Mouse (Mus musculus): ENCODE data around the gene Qpctl. TPM values are rescaled to one million over a fixed set of nuclear protein-coding genes. Genes with fewer than 3 reads are reported as not detected.

Qpctl gene
- polyA plus RNA-seq, 1 experiment from 2014 or later, result 14.4 TPM

DNA sequence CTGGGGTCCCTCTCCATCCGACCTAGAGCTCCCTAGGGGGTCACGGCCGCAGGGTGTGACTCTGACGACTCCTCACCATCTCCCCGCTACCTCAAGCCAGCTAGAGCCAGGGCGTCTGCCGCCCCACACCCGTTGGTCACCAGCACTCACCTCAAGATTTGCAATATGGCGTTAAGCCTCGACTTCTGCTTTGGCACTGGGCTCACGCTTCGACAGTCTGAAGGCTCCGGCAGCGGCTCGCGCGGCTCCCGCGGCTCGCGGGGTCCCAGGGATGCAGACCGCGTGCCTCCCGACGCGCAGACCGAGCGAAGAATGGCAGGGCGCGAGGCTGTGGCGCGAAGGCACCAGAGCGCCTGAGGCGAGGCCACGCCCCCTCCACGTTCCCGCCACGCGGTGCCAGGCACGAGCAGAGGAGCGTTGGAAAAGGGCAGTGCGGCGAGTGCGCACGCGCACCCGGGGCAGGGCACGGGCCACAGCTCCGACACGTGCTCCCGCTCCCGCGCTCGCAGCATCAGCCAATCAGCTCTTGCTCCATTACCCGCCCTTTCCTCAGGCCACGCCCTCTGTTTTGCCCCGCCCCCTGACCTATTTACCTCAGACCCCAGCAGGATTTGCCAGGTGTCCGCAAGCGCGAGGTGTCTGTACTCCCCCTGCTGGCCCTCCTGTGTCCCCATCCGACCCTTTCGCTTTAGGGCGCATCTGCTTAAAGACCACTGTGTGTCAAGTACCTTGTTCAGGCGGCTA is 30.9 kb downstream of the Qpctl start, which contains the start of gene Gm4969:
Gene Gm4969 (minus strand): TSS at position 341 of the 744 bp plus-strand sequence.
- H3K36me3 ChIP-seq, result peaks cover 7% of the 10 kb centered on the region; the same call in 1 of the 2 replicates
- 26% methylated on average over 59 of the region's 64 CpGs for WGBS
- H3K4me1 ChIP-seq, result peaks cover 25% of the 10 kb centered on the region
- no peak within 1 kb of the TSS for H3K9ac ChIP-seq
- peak within 1 kb of the TSS; percentile 65 for H3K4me2 ChIP-seq
- H3K9me3 ChIP-seq (replicated peaks), result no peaks in the 10 kb centered on the region
- no peak within 1 kb of the TSS for H3K27ac ChIP-seq
- peak within 1 kb of the TSS; percentile 33 for H3K4me3 ChIP-seq (replicated peaks)
- peak; percentile 26 for ATAC-seq (replicated peaks; ENCODE audit: low FRiP score)
- no peaks in the 10 kb centered on the region for H3K27me3 ChIP-seq

DNA sequence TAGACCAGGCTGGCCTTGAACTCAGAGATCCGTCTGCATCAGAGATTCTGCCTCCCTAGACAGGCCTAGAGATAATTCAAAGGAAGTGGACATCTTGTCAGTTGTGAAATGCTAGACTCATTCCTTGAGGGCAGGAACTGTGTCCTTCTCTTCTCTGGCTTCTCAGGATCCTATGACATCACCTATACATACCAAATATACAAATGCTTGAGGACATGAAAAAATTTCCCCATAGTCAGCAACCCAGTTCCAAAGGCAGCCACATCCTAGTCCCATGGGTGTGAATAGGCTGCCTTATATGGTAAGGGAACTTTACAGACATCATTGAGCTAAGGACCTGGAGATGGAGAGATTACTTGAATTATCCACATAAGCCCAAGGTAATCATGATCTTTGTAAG is 39.5 kb downstream of the Qpctl start:
- Histone ChIP-seq H3K27ac (no peak overlapping the region), H3K4me2 (no peak overlapping the region), H3K27me3 (no peaks in the 10 kb centered on the region), H3K9me3 (replicated peaks) (no peaks in the 10 kb centered on the region), H3K4me3 (replicated peaks) (no peak overlapping the region), H3K9ac (no peak overlapping the region), H3K36me3 (no peaks in the 10 kb centered on the region), H3K4me1 (no peaks in the 10 kb centered on the region)
- WGBS, result 79% methylated on average over 1 of the region's 1 CpGs
- ATAC-seq (replicated peaks; ENCODE audit: low FRiP score), result no peak

DNA sequence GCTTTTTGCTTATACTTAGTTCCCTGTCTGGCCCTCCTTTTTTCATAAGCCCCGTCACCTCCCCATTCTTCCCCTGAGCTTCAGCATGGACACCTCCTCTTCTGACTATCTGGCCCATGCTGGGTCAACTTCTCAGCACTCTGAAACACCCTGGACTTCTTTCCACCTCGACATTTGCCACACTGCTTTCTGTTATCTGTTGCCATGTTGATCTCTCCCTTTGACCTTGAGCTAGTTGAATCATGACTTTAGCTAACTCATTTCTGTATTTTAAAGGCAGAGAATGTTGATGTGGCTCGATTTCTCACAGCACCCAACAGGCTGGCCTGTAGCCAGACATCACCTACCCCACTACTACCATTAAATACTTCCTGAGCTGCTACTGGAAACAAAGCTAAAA is 41.7 kb downstream of the Qpctl start:
- no peak overlapping the region for H3K9ac ChIP-seq
- no peak overlapping the region for H3K27ac ChIP-seq
- H3K4me2 ChIP-seq, result no peak overlapping the region
- ATAC-seq (replicated peaks; ENCODE audit: low FRiP score), result no peak
- H3K36me3 ChIP-seq, result 0 out of 2 replicates have a peak, but pooled peaks cover 7% of the 10 kb centered on the region
- no peaks in the 10 kb centered on the region for H3K9me3 ChIP-seq (replicated peaks)
- no peak overlapping the region for H3K4me3 ChIP-seq (replicated peaks)
- H3K27me3 ChIP-seq, result no peaks in the 10 kb centered on the region
- H3K4me1 ChIP-seq, result no peaks in the 10 kb centered on the region
- 54% methylated on average over 3 of the region's 3 CpGs for WGBS

DNA sequence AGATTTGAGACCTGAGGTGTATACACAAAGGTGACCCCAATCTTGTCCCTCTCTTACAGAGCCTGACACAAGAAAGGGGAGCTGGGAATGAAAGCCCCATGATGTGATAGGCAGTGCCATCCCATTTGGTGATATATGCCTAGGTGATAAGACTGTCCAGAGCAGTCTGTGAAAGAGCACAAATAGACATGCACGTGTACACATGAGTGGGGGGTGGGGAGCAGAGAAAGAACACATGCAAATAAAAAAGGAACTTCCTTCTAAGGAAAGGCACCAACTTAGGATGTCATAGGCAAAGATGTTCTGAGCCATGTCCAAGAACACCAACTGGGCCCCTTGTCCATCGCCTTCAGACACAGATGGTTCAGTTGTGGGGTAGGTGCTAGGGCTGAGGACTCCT is 44.6 kb downstream of the Qpctl start:
- Histone ChIP-seq H3K4me3 (replicated peaks) (no peak overlapping the region), H3K4me2 (no peak overlapping the region), H3K4me1 (no peaks in the 10 kb centered on the region), H3K36me3 (0 out of 2 replicates have a peak, but pooled peaks cover 7% of the 10 kb centered on the region), H3K9me3 (replicated peaks) (no peaks in the 10 kb centered on the region), H3K9ac (no peak overlapping the region), H3K27me3 (no peaks in the 10 kb centered on the region), H3K27ac (no peak overlapping the region)
- WGBS, result 79% methylated on average over 2 of the region's 2 CpGs
- no peak for ATAC-seq (replicated peaks; ENCODE audit: low FRiP score)

DNA sequence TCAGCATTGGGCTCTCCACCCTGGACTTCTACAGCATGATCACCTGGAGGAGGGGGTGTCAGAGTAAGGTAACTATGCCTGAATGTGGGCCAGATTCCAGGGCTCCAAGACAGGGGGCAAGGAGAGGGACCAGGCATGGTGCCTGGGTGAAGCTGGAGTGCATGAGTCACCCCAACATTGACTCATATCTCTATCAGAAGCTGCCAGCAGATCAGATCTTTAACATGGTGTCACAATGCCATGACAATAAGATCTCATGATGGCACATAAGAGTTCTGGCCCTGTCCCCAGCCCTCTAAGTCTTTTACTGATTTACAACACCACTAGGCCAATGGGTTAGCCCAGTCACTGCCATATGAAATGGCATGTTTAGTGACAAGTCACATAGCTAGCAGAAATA is 45.4 kb downstream of the Qpctl start:
- Histone ChIP-seq H3K36me3 (0 out of 2 replicates have a peak, but pooled peaks cover 11% of the 10 kb centered on the region), H3K4me1 (no peaks in the 10 kb centered on the region), H3K4me2 (no peak overlapping the region), H3K4me3 (replicated peaks) (no peak overlapping the region), H3K27me3 (no peaks in the 10 kb centered on the region), H3K27ac (no peak overlapping the region), H3K9me3 (replicated peaks) (no peaks in the 10 kb centered on the region), H3K9ac (no peak overlapping the region)
- no peak for ATAC-seq (replicated peaks; ENCODE audit: low FRiP score)

DNA sequence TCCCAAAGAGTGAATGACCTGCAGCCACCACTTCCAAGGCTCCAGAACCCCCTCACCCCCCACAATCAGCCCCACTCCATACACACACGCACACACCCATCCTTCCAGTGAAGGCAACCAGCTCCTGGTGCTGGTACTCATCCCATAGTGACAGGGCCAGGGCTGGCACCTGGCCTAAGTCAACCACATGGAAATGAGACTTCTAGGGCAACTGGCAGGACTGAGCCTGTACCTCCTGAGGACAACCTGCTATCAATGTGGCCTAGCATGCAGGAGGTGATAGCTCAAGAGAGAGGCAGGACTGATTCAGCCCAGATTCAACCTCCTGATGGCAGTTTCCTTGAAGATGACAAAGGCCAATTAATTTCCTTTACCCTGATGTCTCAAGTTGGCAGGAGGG is 48.8 kb downstream of the Qpctl start:
- peaks cover 27% of the 10 kb centered on the region for H3K36me3 ChIP-seq
- peaks cover 25% of the 10 kb centered on the region for H3K4me1 ChIP-seq
- WGBS, result 64% methylated on average over 1 of the region's 1 CpGs
- no peak for ATAC-seq (replicated peaks; ENCODE audit: low FRiP score)
- H3K27ac ChIP-seq, result no peak overlapping the region
- H3K9ac ChIP-seq, result no peak overlapping the region
- H3K4me2 ChIP-seq, result no peak overlapping the region
- H3K27me3 ChIP-seq, result no peaks in the 10 kb centered on the region
- no peaks in the 10 kb centered on the region for H3K9me3 ChIP-seq (replicated peaks)
- H3K4me3 ChIP-seq (replicated peaks), result no peak overlapping the region

DNA sequence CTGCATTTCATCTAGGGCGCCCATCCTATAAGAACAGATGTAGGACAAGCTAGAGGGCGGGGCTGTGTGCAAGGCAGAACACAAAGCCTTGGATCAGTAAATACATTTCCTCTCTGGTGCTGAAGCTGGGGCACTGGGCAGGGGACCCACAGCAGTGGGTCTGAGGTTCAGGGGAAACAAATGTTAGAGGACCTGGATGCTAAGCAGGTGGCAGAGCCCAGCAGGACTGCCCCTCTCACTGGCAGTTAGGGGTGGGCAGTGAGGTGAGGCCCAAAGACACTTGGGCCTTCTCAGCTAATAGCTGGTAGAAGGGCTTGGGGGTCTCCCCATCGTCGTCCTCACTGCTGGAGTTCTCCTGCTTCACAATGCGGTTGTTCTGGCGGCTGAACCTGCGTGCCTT is 50.3 kb downstream of the Qpctl start:
- H3K4me2 ChIP-seq, result no peak overlapping the region
- no peak overlapping the region for H3K4me3 ChIP-seq (replicated peaks)
- no peak for ATAC-seq (replicated peaks; ENCODE audit: low FRiP score)
- H3K9me3 ChIP-seq (replicated peaks), result no peaks in the 10 kb centered on the region
- H3K36me3 ChIP-seq, result peaks cover 27% of the 10 kb centered on the region
- H3K4me1 ChIP-seq, result peaks cover 25% of the 10 kb centered on the region
- 73% methylated on average over 7 of the region's 7 CpGs for WGBS
- no peaks in the 10 kb centered on the region for H3K27me3 ChIP-seq
- H3K9ac ChIP-seq, result no peak overlapping the region
- H3K27ac ChIP-seq, result no peak overlapping the region

DNA sequence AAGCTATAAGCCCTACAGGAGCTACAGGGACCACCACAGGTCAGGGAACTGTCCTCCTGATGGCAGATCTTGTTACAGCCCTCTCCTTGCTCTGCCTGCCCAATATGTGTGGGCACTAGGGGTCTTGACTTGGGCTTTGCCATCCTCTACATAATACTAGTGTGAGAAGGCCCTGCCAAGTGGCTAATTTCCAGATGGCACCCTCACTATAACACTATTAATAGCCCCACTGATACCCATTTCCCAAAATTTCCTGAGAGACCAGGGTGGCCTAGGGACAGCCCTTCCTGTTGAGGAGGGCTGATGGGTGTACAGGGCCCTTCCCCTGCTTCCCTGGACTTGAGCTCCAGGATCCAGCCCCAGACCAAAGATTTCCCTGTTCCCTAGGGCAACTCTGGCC is 51.2 kb downstream of the Qpctl start:
- Histone ChIP-seq H3K27ac (no peak overlapping the region), H3K27me3 (no peaks in the 10 kb centered on the region), H3K4me3 (replicated peaks) (no peak overlapping the region), H3K4me2 (no peak overlapping the region), H3K4me1 (peaks cover 33% of the 10 kb centered on the region), H3K9ac (no peak overlapping the region), H3K36me3 (peaks cover 24% of the 10 kb centered on the region), H3K9me3 (replicated peaks) (no peaks in the 10 kb centered on the region)
- ATAC-seq (replicated peaks; ENCODE audit: low FRiP score), result no peak

DNA sequence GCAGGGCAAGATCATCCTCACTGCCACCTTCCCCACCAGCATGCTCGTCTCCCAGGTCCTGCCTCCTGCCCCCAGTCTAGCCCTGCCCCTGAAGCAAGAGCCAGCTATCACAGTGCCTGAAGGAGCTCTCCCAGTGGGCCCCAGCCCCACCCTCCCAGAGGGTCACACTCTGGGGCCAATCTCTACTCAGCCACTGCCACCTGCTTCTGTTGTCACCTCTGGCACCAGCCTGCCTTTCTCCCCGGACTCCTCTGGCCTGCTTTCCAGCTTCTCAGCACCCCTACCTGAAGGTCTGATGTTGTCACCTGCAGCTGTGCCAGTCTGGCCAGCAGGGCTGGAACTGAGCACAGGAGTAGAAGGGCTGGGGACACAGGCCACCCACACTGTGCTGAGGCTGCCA is 51.9 kb downstream of the Qpctl start:
- Histone ChIP-seq H3K27ac (no peak overlapping the region), H3K9me3 (replicated peaks) (no peaks in the 10 kb centered on the region), H3K9ac (no peak overlapping the region), H3K4me3 (replicated peaks) (no peak overlapping the region), H3K27me3 (no peaks in the 10 kb centered on the region), H3K4me2 (no peak overlapping the region), H3K4me1 (peaks cover 40% of the 10 kb centered on the region), H3K36me3 (peaks cover 21% of the 10 kb centered on the region)
- WGBS, result 70% methylated on average over 2 of the region's 2 CpGs
- no peak for ATAC-seq (replicated peaks; ENCODE audit: low FRiP score)

DNA sequence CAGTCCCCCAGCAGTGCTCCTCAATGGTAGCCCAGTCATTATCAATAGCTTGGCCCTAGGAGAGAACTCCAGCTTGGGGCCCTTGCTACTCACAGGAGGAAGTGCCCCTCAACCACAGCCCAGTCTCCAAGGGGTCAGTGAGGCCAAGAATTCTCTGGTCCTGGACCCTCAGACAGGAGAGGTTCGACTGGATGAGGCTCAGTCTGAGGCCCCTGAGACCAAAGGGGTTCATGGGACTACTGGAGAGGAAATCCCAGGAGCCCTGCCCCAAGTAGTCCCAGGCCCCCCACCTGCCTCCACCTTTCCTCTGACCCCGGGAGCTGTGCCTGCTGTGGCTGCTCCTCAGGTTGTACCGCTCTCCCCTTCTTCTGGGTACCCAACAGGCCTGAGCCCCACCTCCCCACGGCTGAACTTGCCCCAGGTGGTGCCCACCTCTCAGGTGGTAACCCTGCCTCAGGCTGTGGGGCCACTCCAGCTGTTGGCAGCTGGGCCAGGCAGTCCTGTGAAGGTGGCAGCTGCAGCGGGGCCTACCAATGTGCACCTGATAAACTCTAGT is 52.6 kb downstream of the Qpctl start:
- no peak for ATAC-seq (replicated peaks; ENCODE audit: low FRiP score)
- Histone ChIP-seq H3K27me3 (0 out of 2 replicates have a peak, but pooled peaks cover 5% of the 10 kb centered on the region), H3K4me1 (peaks cover 47% of the 10 kb centered on the region), H3K4me3 (replicated peaks) (peak overlapping the region; percentile 85), H3K9ac (peak overlapping the region; percentile 93), H3K36me3 (peaks cover 26% of the 10 kb centered on the region), H3K9me3 (replicated peaks) (no peaks in the 10 kb centered on the region), H3K27ac (peak overlapping the region; percentile 99), H3K4me2 (peak overlapping the region; percentile 95)
- WGBS, result 50% methylated on average over 5 of the region's 5 CpGs

DNA sequence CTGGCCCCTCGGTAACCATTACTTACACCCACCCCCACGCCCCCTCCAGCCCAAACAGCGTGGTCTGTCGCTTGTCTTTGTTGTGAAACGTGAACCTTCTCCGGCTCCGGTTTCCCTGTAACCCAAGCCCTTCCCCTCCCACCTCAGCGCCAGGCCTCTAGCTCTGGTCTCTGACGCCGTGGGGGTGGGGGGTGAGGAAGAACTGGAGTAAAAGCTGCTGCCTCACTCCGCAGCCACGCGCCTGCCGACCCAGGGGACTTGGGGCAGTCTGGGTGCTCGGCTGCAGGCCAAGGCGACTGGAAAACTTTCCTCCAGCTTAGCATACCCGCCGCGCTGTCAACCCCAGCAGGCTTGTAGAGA is 53.4 kb downstream of the Qpctl start:
- peak overlapping the region; percentile 95 for H3K4me2 ChIP-seq
- H3K9ac ChIP-seq, result peak overlapping the region; percentile 93
- H3K9me3 ChIP-seq (replicated peaks), result no peaks in the 10 kb centered on the region
- peaks cover 50% of the 10 kb centered on the region for H3K4me1 ChIP-seq
- H3K27ac ChIP-seq, result peak overlapping the region; percentile 99
- H3K4me3 ChIP-seq (replicated peaks), result peak overlapping the region; percentile 85
- 0 out of 2 replicates have a peak, but pooled peaks cover 8% of the 10 kb centered on the region for H3K27me3 ChIP-seq
- ATAC-seq (replicated peaks; ENCODE audit: low FRiP score), result peak; percentile 19
- peaks cover 28% of the 10 kb centered on the region for H3K36me3 ChIP-seq
- WGBS, result under 1% methylated on average over 19 of the region's 19 CpGs

DNA sequence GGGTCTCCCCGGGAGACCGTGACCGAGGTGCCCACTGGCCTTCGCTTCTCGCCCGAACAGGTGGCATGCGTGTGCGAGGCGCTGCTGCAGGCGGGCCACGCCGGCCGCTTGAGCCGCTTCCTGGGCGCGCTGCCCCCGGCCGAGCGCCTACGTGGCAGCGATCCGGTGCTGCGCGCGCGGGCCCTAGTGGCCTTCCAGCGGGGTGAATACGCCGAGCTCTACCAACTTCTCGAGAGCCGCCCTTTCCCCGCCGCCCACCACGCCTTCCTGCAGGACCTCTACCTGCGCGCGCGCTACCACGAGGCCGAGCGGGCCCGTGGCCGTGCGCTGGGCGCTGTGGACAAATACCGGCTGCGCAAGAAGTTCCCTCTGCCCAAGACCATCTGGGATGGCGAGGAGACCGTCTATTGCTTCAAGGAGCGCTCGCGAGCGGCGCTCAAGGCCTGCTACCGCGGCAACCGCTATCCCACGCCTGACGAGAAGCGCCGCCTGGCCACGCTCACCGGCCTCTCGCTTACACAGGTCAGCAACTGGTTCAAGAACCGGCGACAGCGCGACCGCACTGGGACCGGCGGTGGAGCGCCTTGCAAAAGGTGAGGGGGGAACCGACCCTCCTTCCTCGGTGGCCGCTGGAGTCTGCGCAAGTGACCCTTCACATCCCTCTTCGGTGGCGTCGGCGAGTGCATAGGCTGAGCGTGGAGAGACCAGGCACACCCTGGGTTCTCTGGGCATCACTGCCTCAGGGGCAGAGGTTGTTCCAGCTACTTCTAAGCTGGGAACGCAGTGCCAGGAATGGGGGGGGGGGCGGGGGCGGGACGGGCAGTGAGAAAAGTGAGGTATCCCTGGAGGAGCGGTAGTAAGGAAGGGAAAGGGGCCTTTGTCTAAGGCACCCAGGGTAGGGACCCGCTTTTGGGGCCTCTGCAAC is 54.0 kb downstream of the Qpctl start:
- H3K4me3 ChIP-seq (replicated peaks), result peak overlapping the region; percentile 85
- H3K9me3 ChIP-seq (replicated peaks), result no peaks in the 10 kb centered on the region
- H3K27ac ChIP-seq, result peak overlapping the region; percentile 99
- 0 out of 2 replicates have a peak, but pooled peaks cover 8% of the 10 kb centered on the region for H3K27me3 ChIP-seq
- H3K4me2 ChIP-seq, result peak overlapping the region; percentile 95
- under 1% methylated on average over 83 of the region's 87 CpGs for WGBS
- H3K9ac ChIP-seq, result peak overlapping the region; percentile 93
- peaks cover 33% of the 10 kb centered on the region for H3K36me3 ChIP-seq
- ATAC-seq (replicated peaks; ENCODE audit: low FRiP score), result 0 out of 2 replicates have a peak, but pooled peaks have one; percentile 0
- peaks cover 50% of the 10 kb centered on the region for H3K4me1 ChIP-seq
